Mouse (Mus musculus): Measurements from ENCODE around the gene Asrgl1. TPM values are rescaled to one million over a fixed set of nuclear protein-coding genes. Genes with fewer than 3 reads are reported as not detected.

Gene Asrgl1
- 79.9 and 101 TPM in 2 replicates for polyA plus RNA-seq (2021; fragmentation: Nextera tagmentation)
- long read RNA-seq, experiment 1, full-length matches to known transcripts = 557 of 643 reads
- long read RNA-seq, experiment 1, partial matches to known transcripts = 59 of 643 reads
- long read RNA-seq, experiment 1, other reads (novel, unspliced or antisense) = 27 of 643 reads
- long read RNA-seq, experiment 2, full-length matches to known transcripts = 189 of 279 reads
- long read RNA-seq, experiment 2, partial matches to known transcripts = 58 of 279 reads
- long read RNA-seq, experiment 2, other reads (novel, unspliced or antisense) = 32 of 279 reads

DNA sequence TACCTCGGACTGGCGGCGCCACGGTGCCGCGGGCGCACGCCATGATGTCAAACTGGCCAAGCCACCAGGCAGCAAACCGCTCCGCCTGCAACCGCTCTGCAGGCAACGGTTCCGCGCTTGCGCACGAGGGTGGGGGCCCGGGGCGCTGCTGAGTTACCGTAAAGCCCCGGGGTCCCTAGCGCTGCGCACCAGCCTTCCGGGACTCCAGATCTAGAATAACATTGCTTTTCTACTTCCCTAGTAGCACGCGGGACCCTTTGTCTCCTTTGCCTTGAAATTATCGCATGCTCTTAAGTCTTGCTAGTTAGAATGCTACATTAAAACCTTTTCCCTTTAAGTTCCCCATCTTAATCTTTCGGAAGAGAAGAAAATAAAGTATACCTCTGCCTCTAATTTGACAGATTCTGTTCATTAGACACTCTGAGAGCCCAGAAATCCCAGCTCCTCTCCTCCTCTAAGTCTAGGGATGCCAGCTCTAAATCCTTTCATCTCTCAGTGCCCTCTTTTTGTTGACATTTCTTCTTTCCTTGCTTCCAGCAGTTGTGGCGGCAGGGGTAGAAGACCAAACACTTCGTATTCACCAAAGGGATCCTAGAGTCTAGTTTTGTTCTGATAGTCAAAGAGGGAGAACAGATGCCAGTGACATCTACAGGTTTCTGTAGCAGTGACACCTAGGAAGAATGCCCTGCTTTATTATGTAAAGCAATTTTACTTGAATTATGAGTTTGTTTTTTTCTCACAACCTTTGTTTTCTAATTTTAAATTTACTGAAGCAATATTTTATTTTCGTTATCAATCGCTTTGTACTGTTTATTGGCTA is at the start of gene Asrgl1:
Gene Asrgl1 (minus strand): TSS at position 125 of the 820 bp plus-strand sequence.

GRCm38 (mm10) chr19:9087821-9088220 is 47.6 kb downstream of the Asrgl1 start, which contains the start of gene Scgb1a1:
Gene Scgb1a1 (minus strand): TSS chr19:9087958.

Other genes starting within 250 kb of the Asrgl1 start
- 71.4 and 81.8 TPM in 2 replicates for gene 1810009A15Rik, start 246.8 kb downstream of the Asrgl1 start, polyA plus RNA-seq (2021; fragmentation: Nextera tagmentation)
- 5.9 and 13.0 TPM in 2 replicates for gene Gm49416, start 246.7 kb downstream of the Asrgl1 start, polyA plus RNA-seq (2021; fragmentation: Nextera tagmentation)
- 6.4 and 8.5 TPM in 2 replicates for gene Ints5, start 242.6 kb downstream of the Asrgl1 start, polyA plus RNA-seq (2021; fragmentation: Nextera tagmentation)
- gene Ganab, start 237.6 kb downstream of the Asrgl1 start, polyA plus RNA-seq (2021; fragmentation: Nextera tagmentation) = 15.2 and 19.0 TPM in 2 replicates
- 49.0 and 67.5 TPM in 2 replicates for gene B3gat3, start 215.3 kb downstream of the Asrgl1 start, polyA plus RNA-seq (2021; fragmentation: Nextera tagmentation)
- gene Rom1, start 206.3 kb downstream of the Asrgl1 start, polyA plus RNA-seq (2021; fragmentation: Nextera tagmentation) = 4.9 and 6.0 TPM in 2 replicates
- gene Eml3, start 206.1 kb downstream of the Asrgl1 start, polyA plus RNA-seq (2021; fragmentation: Nextera tagmentation) = 3.1 and 4.0 TPM in 2 replicates
- 20.4 and 23.0 TPM in 2 replicates for gene Mta2, start 193.8 kb downstream of the Asrgl1 start, polyA plus RNA-seq (2021; fragmentation: Nextera tagmentation)
- gene Tut1, start 181.8 kb downstream of the Asrgl1 start, polyA plus RNA-seq (2021; fragmentation: Nextera tagmentation) = 10.3 and 11.3 TPM in 2 replicates
- 432 and 459 TPM in 2 replicates for gene Eef1g, start 168.6 kb downstream of the Asrgl1 start, polyA plus RNA-seq (2021; fragmentation: Nextera tagmentation)
- 4.5 and 4.9 TPM in 2 replicates for gene Ahnak, start 146.4 kb downstream of the Asrgl1 start, polyA plus RNA-seq (2021; fragmentation: Nextera tagmentation)
- not detected in 2 replicates for gene Scgb1a1, start 47.7 kb downstream of the Asrgl1 start, polyA plus RNA-seq (2021; fragmentation: Nextera tagmentation)